Mouse (Mus musculus): ENCODE measurements around the gene Zfp750.

- TF ChIP-seq CTCF (IDR thresholded peaks at IDR 0.05 in 2 of 3, conservative IDR thresholded peaks at IDR 0.05 in 1 of 3; ENCODE audit: control insufficient read depth in 1 of 3, insufficient read depth in 1 of 3, low read depth in 2 of 3, low read length in 3 of 3, poor library complexity in 1 of 3, severe bottlenecking in 1 of 3) (no peak), BHLHE40 (IDR thresholded peaks at IDR 0.05; ENCODE audit: borderline replicate concordance, low read depth, low read length) (no peak), ZC3H11A (IDR thresholded peaks at IDR 0.05; ENCODE audit: low read depth, low read length) (no peak), POLR2AphosphoS2 (IDR thresholded peaks at IDR 0.05; ENCODE audit: low read length) (no peak), UBTF (IDR thresholded peaks at IDR 0.05; ENCODE audit: borderline replicate concordance, insufficient read depth, low read depth, low read length) (no peak), TBP (IDR thresholded peaks at IDR 0.05; ENCODE audit: low read depth, low read length) (no peak), EP300 (IDR thresholded peaks at IDR 0.05; ENCODE audit: low read depth in 1 of 2, low read length in 2 of 2) (no peak), ZKSCAN1 (IDR thresholded peaks at IDR 0.05; ENCODE audit: low read depth, low read length) (no peak), MAX (IDR thresholded peaks at IDR 0.05; ENCODE audit: low read length) (no peak), USF1 (IDR thresholded peaks at IDR 0.05; ENCODE audit: low read depth, low read length) (no peak), GABPA (IDR thresholded peaks at IDR 0.05; ENCODE audit: low read depth, low read length) (no peak), POLR2A (IDR thresholded peaks at IDR 0.05; ENCODE audit: control insufficient read depth in 1 of 2, insufficient read depth in 1 of 2, low read depth in 1 of 2, low read length in 2 of 2, poor library complexity in 1 of 2) (no peak), CHD2 (IDR thresholded peaks at IDR 0.05; ENCODE audit: low read length) (no peak), POLR2AphosphoS5 (IDR thresholded peaks at IDR 0.05; ENCODE audit: borderline replicate concordance, low read depth, low read length) (no peak)
Measured at GRCm38 (mm10) chr11:121556727-121557126, 37.6 kb upstream of the Zfp750 start.
